Mouse (Mus musculus) neural tube, embryonic 11.5 days (tissue): Measurements from ENCODE around the gene Klf13. TPM values are rescaled to one million over a fixed set of nuclear protein-coding genes. Genes with fewer than 3 reads are reported as not detected.

Source experiments
- ATAC-seq: fragments of 200-750 bp; cut with Nextera tagmentation; 2 replicates; pipeline ENCODE4 v1.8.0; 2017; ENCODE audit warnings: moderate number of reproducible peaks, mild to moderate bottlenecking, moderate TSS enrichment, moderate library complexity; ENCODE audit not compliant: insufficient read depth, low FRiP score, low TSS enrichment
- DNase-seq: peaks from one replicate; pipeline ENCODE4 v3.0.0-alpha.2; 2015; ENCODE audit warnings: low spot score
- H3K27ac ChIP-seq: fragments of 300-500 bp; sonication (generic); 2 replicates; pipeline ENCODE4 v1.5.1; 2014; ENCODE audit warnings: low read depth, mild to moderate bottlenecking, low read length
- H3K27me3 ChIP-seq: fragments of 300-500 bp; sonication (generic); 2 replicates; pipeline ENCODE4 v1.6.1; 2014; ENCODE audit warnings: mild to moderate bottlenecking, low read length, mixed read lengths; ENCODE audit not compliant: control insufficient read depth, insufficient read depth
- H3K36me3 ChIP-seq: fragments of 300-500 bp; sonication (generic); 2 replicates; pipeline ENCODE4 v1.6.1; 2014; ENCODE audit warnings: mild to moderate bottlenecking, low read length, moderate library complexity, mixed read lengths; ENCODE audit not compliant: control insufficient read depth, insufficient read depth
- H3K4me1 ChIP-seq: fragments of 300-500 bp; sonication (generic); 2 replicates; pipeline ENCODE4 v1.6.1; 2014; ENCODE audit warnings: low read length, mixed read lengths; ENCODE audit not compliant: control insufficient read depth, insufficient read depth
- H3K4me2 ChIP-seq: fragments of 300-500 bp; sonication (generic); 2 replicates; pipeline ENCODE4 v1.6.1; 2014; ENCODE audit warnings: low read depth, mild to moderate bottlenecking, moderate library complexity
- H3K4me3 ChIP-seq: fragments of 300-500 bp; sonication (generic); 2 replicates; pipeline ENCODE4 v1.5.1; 2014; ENCODE audit warnings: low read depth, low read length
- H3K9ac ChIP-seq: fragments of 300-500 bp; sonication (generic); 2 replicates; pipeline ENCODE4 v1.6.1; 2014; ENCODE audit warnings: mild to moderate bottlenecking, low read length
- H3K9me3 ChIP-seq: fragments of 300-500 bp; sonication (generic); 2 replicates; pipeline ENCODE4 v1.6.1; 2016; ENCODE audit warnings: low read length; ENCODE audit not compliant: control insufficient read depth
- WGBS: fragments of 180-500 bp; shearing (Covaris S2); extraction: QIAGEN DNeasy Blood & Tissue Kit; methylation state at CpG from one replicate; pipeline ENCODE4 v1.1.7; 2014; 5-methylcytosine and 5-hydroxymethylcytosine counted together
- polyA plus RNA-seq: library from polyadenylated mRNA; unstranded; fragments of >200 nt; fragmentation: Nextera tagmentation; extraction: Ambion mirVana; gene quantifications from 2 replicates; pipeline ENCODE4 v1.2.1, GENCODE M21; 2014

The Klf13 gene
- polyA plus RNA-seq, 1 experiment from 2014 or later = 33.8 TPM

DNA sequence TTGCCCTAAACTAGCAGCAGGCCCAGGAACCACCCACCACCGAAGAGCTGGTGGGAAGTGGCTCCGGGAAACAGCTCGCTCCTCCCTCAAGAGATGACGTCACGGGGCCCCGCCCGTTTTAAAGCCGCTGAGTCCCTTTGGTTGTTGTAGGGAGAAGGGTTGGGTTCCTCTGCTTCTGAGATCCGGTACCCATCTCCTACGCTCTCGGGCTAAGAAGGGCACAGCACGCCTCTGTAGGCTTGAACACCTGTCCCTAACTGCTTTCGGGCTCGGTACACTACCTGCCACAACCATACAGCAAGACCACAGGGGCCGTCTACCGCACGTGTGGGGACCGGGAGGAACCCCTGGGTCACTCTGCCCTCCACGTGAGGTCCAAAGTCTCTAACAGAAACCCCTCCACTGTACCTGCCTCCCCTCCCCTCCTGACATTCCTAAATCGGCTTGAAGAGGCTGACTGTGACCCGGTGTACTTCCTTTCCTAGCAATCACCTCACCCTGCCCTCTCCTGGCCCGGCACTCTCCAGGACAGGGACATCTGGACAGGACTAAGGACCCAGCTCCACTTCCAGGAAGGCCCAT is 80.1 kb downstream of the Klf13 start:
- no peaks in the 10 kb centered on the region for H3K4me1 ChIP-seq
- ATAC-seq = peak; percentile 67
- H3K27ac ChIP-seq = no peak overlapping the region
- no peaks in the 10 kb centered on the region for H3K9me3 ChIP-seq
- WGBS = 6% methylated on average over 22 of the region's 22 CpGs
- H3K4me3 ChIP-seq = peak overlapping the region; percentile 33
- H3K27me3 ChIP-seq = no peaks in the 10 kb centered on the region
- H3K4me2 ChIP-seq = peak overlapping the region; percentile 57
- H3K9ac ChIP-seq = peak overlapping the region; percentile 55
- DNase-seq = peak; percentile 81
- H3K36me3 ChIP-seq = no peaks in the 10 kb centered on the region

DNA sequence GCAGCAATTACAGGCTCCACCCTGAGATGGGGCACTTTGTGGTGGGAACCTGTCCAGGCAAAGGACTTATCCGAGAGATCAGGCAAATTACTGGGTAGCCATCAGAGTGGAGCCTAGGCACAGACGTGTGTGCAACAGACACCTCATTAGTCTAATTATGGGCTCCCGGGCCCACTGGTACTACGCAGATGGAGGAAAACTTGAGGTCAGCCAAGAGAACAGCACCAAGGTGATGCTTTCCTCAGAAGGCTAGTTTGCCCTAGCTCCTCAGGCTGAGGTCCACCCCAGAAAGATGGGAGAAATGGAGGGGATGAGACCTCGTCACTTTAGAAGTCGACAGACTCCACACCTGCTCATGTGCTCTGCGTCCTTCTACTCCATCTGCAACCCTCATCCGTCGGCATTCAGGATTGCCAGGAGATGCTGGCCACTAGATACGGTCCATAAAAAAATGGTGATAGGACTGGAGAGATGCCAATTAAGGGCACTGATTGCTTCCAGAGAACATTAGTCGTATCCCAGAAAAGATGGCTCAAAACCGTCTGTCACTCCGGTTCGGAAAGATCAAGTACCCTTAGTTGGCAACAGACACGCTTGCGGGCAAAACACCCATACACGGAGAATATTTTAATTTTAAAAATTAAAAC is 80.8 kb downstream of the Klf13 start:
- Histone ChIP-seq H3K9me3 (no peaks in the 10 kb centered on the region), H3K4me3 (no peak overlapping the region), H3K4me2 (no peak overlapping the region), H3K36me3 (no peaks in the 10 kb centered on the region), H3K9ac (no peak overlapping the region), H3K27ac (no peak overlapping the region), H3K4me1 (no peaks in the 10 kb centered on the region), H3K27me3 (no peaks in the 10 kb centered on the region)
- 87% methylated on average over 17 of the region's 17 CpGs for WGBS
- ATAC-seq (no peak), DNase-seq (no peak)

DNA sequence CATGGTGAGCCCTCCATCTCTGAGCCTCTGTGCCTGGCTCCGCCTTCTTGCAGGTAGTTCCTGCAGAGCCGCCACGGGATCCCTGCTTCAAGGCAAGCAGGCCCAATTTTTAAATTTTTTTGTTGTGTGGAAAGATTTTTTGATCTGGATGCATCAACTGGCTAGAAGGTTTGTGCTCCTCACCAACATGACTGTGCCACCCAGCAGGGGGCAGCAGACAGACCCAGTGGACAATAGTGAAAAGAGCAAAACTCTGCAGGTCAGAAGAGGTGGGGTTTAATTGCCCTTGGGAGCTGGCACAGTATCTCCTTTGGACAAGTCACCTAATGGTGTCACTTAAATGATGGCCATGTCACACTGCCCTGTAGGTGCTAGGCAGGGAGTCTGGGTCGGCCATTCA is 83.4 kb downstream of the Klf13 start:
- Histone ChIP-seq H3K4me3 (no peak overlapping the region), H3K9ac (no peak overlapping the region), H3K4me1 (no peaks in the 10 kb centered on the region), H3K9me3 (no peaks in the 10 kb centered on the region), H3K27ac (no peak overlapping the region), H3K36me3 (no peaks in the 10 kb centered on the region), H3K27me3 (no peaks in the 10 kb centered on the region), H3K4me2 (no peak overlapping the region)
- WGBS = 75% methylated on average over 4 of the region's 4 CpGs
- peak; percentile 67 for DNase-seq
- ATAC-seq = no peak

DNA sequence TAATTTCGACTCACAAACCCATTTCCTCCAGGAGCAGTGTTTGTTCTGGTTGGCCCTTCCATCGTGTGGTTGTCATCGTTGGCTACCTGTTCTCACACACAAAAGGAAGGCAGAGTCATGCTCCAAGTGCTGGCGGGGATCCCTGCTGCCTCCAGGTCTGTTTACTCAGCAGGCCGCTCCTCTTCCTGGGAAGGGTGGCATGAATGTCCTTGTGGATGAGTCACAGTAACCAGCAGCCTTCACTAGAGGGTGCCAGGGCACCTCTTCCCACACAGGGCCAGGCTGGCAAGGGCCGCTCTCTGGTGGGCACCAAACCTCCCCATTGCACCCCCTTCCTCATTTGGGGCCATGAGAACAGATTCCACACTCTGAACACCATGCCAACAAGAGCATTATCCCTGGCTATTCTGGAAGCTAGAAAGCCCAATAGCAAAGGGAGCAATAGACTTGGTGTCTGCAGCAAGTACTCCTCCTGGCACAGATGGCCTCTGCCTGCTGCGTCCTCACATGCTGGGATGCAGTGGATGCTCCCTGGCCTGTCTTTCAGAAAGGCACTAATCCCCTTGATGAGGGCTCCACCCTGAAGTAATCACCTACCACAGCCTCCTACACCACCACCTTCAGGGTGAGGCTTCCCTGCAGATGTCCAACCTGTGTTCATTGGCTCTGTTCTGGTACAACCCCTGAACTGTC is 86.7 kb downstream of the Klf13 start:
- WGBS = 68% methylated on average over 7 of the region's 7 CpGs
- no peak overlapping the region for H3K9ac ChIP-seq
- H3K27ac ChIP-seq = no peak overlapping the region
- H3K27me3 ChIP-seq = no peaks in the 10 kb centered on the region
- H3K4me1 ChIP-seq = no peaks in the 10 kb centered on the region
- ATAC-seq (no peak), DNase-seq (no peak)
- no peaks in the 10 kb centered on the region for H3K36me3 ChIP-seq
- no peaks in the 10 kb centered on the region for H3K9me3 ChIP-seq
- no peak overlapping the region for H3K4me2 ChIP-seq
- H3K4me3 ChIP-seq = no peak overlapping the region

Other genes with a start within 250 kb of the Klf13 start
- not detected in 2 replicates for gene E030018B13Rik, start 22.1 kb downstream of the Klf13 start, polyA plus RNA-seq
- 0.42 and 0.93 TPM in 2 replicates for gene Trpm1, start 214.9 kb upstream of the Klf13 start, polyA plus RNA-seq